Mouse (Mus musculus) heart, embryonic 14.5 days (tissue): ENCODE measurements around the gene Gm43517. TPM values are rescaled to one million over a fixed set of nuclear protein-coding genes. Genes with fewer than 3 reads are reported as not detected.

Experiments used
- ATAC-seq: fragments of 200-750 bp; cut with Nextera tagmentation; 2 replicates; pipeline ENCODE4 v1.8.0; 2017; ENCODE audit warnings: low read depth, moderate TSS enrichment; ENCODE audit not compliant: insufficient number of reproducible peaks, insufficient read depth, low FRiP score
- H3K27ac ChIP-seq, 2 experiments: fragments of 200-500 bp in 1 of 2; fragments of 300-500 bp in 1 of 2; sonication (generic) in 1 of 2; replicated peaks in 1 of 2; 2 replicates each; pipeline ENCODE4 v1.5.1; 2012 to 2014; ENCODE audit warnings: low read depth in 2 of 2, low read length in 2 of 2, control low read depth in 1 of 2, mild to moderate bottlenecking in 1 of 2, mixed read lengths in 1 of 2; ENCODE audit not compliant: control insufficient read depth in 1 of 2, insufficient read depth in 1 of 2
- H3K27me3 ChIP-seq: fragments of 300-500 bp; sonication (generic); 2 replicates; pipeline ENCODE4 v1.6.1; 2014; ENCODE audit warnings: mild to moderate bottlenecking, low read length, control low read depth; ENCODE audit not compliant: control insufficient read depth, insufficient read depth
- H3K36me3 ChIP-seq: fragments of 300-500 bp; sonication (generic); 2 replicates; pipeline ENCODE4 v1.6.1; 2014; ENCODE audit warnings: mild to moderate bottlenecking, control low read depth, low read length, mixed read lengths; ENCODE audit not compliant: control insufficient read depth, insufficient read depth
- H3K4me1 ChIP-seq, 2 experiments: fragments of 200-500 bp in 1 of 2; fragments of 300-500 bp in 1 of 2; sonication (generic) in 1 of 2; 2 replicates each; pipeline ENCODE4 v1.6.1; 2012 to 2014; ENCODE audit warnings: low read length in 2 of 2, control low read depth in 1 of 2, mixed read lengths in 1 of 2; ENCODE audit not compliant: control insufficient read depth in 2 of 2, insufficient read depth in 2 of 2
- H3K4me2 ChIP-seq: fragments of 300-500 bp; sonication (generic); 2 replicates; pipeline ENCODE4 v1.6.1; 2014; ENCODE audit warnings: mild to moderate bottlenecking, low read length
- H3K4me3 ChIP-seq, 2 experiments: fragments of 200-500 bp in 1 of 2; fragments of 300-500 bp in 1 of 2; sonication (generic) in 1 of 2; 2 replicates each; pipeline ENCODE4 v1.5.1; 2012 to 2014; ENCODE audit warnings: low read length in 2 of 2, mild to moderate bottlenecking in 2 of 2, control low read depth in 1 of 2, low read depth in 1 of 2, moderate library complexity in 1 of 2; ENCODE audit not compliant: control insufficient read depth in 1 of 2, insufficient read depth in 1 of 2
- H3K9ac ChIP-seq: fragments of 300-500 bp; sonication (generic); 2 replicates; pipeline ENCODE4 v1.6.1; 2014; ENCODE audit warnings: mild to moderate bottlenecking, low read length
- H3K9me3 ChIP-seq: fragments of 300-500 bp; sonication (generic); 2 replicates; pipeline ENCODE4 v1.6.1; 2016; ENCODE audit warnings: low read length, control low read depth; ENCODE audit not compliant: control insufficient read depth
- WGBS: fragments of 180-500 bp; shearing (Covaris S2); extraction: QIAGEN DNeasy Blood & Tissue Kit; methylation state at CpG from one replicate; pipeline ENCODE4 v1.1.7; 2014; 5-methylcytosine and 5-hydroxymethylcytosine counted together
- polyA plus RNA-seq: library from polyadenylated mRNA; unstranded; fragments of >200 nt; fragmentation: Nextera tagmentation; extraction: Ambion mirVana; gene quantifications from 2 replicates; pipeline ENCODE4 v1.2.1, GENCODE M21; 2014

The Gm43517 gene
- polyA plus RNA-seq, 1 experiment from 2014 or later: not detected

DNA sequence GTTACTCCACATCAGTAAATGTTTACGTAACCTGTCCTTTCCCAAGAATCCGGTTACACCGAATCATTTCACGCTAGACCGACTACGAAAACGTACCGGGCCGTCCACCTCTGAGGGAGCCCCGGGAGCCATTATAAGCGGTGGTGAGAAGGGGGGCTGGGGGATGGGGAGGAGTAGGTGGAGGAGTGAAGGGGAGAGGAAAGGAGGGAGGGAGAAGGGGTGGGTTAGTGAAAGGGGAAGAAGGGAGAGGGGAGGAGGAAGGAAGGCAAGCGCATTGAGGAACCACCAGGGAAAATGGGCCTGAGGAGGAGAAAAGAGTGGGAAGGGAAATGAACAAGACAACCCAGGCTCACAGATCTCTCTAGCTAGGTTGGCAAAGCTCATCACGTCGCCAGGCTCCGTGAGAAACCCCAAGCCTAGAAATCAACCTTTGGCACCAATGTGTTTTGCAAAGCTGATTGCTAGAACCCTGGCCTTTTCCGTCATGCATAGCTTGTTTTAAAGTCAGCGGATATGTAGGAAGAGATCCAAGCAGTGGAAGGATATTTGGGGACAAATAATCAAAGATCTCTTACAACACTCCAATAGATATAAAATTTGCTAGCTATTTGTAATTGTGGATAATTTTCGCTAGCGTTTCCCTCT is 3.1 kb upstream of the Gm43517 start:
- Histone ChIP-seq H3K27ac (no peak overlapping the region), H3K9me3 (no peaks in the 10 kb centered on the region), H3K4me1 (peaks cover 2 to 12% of the 10 kb centered on the region in 2 experiments; a peak in 3 of 4 replicates), H3K4me3 (no peak overlapping the region), H3K36me3 (no peaks in the 10 kb centered on the region), H3K4me2 (no peak overlapping the region), H3K9ac (no peak overlapping the region), H3K27me3 (peaks cover 98% of the 10 kb centered on the region)
- WGBS: 2% methylated on average over 19 of the region's 19 CpGs
- no peak for ATAC-seq

DNA sequence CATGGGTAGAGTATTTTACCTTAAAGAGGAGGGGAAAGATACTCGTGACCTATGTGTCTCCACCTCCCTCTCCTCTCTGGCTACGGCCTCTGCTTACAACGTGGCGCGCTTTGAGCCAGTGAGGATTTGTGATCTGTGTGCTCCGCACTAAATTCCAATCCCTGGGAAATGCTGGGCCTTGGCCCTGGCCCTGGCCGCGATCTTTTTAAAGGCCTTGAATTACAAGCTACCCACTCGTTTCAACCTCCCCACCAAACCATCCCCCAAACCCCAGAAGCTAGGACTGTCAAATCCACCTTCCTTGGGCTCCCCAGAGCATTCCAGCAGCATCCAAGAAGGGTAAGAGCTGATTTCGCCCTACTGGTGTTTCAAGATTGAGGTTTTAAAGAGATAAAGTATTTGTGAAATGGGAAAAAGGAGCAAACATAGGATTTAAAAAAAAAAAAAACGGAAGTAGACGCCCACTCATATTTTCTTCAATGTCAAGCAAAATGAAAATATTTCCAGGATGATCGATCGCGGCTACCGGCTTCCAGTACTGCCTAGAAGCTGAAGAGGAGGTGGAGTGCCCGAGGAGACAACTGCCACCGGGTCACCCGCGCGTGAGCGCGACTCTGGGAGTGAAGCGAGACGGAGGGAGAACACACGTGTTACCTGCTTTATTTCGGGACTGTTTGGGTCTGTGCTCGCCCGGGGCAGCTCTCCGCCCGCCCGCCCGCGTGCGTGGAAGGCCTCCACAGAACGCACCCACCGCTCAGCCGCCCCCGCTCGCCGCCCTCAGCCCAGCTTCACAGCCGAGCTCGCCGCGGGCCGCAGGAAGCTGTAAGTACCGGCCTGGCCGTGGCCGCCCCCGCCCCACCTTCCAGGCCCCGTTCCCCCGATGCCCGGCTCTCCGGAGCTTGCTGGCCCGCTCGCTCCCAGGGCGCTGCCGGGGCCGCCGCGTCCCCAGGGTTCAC is 2.1 kb upstream of the Gm43517 start, which contains the start of gene Foxg1:
Gene Foxg1, plus strand, starts transcription at position 96 of the 956 bp plus-strand sequence.
- ATAC-seq: no peak
- no peaks in the 10 kb centered on the region for H3K9me3 ChIP-seq
- 2% methylated on average over 61 of the region's 61 CpGs for WGBS
- H3K27ac ChIP-seq: no peak within 1 kb of the TSS
- H3K27me3 ChIP-seq: peaks cover 91% of the 10 kb centered on the region
- H3K4me2 ChIP-seq: peak within 1 kb of the TSS; percentile 64
- H3K4me1 ChIP-seq: peaks cover 2 to 12% of the 10 kb centered on the region in 2 experiments; a peak in 3 of 4 replicates
- no peaks in the 10 kb centered on the region for H3K36me3 ChIP-seq
- peak within 1 kb of the TSS; percentile 12 to 40; a peak in 3 of 4 replicates for H3K4me3 ChIP-seq
- no peak within 1 kb of the TSS for H3K9ac ChIP-seq

DNA sequence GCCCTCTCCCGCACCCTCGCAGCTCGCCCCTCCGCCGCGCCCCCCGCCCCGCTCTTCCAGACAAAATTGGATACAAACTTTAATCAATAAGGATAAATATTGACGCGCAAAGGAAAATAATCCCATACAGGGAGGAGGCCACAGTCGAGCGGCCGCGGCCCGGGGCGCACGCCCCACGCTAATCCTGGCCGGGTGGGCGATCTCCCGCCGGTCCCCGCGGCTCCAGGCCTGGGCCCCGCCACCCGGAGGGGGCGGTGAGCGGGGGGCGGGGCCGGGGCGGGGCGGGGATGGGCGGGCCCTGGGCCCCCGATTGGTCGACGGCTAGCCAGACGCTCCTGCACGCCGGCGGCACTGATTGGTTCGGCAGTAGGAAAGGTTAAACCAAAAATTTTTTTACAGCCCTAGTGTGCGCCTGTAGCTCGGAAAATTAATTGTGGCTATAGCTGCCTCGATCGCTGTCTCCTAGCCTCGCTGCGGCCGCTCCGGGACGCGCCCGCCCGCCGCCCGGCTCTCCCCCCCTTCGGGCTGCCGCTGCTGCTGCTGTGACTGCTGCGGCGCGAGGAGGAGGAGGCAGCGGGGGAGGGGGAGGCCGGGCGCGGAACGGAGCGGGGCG is 1.3 kb upstream of the Gm43517 start:
- ATAC-seq: peak; percentile 43; the same call in 1 of the 2 replicates
- H3K4me2 ChIP-seq: peak overlapping the region; percentile 64
- peaks cover 90% of the 10 kb centered on the region for H3K27me3 ChIP-seq
- H3K36me3 ChIP-seq: no peaks in the 10 kb centered on the region
- peak overlapping the region; percentile 39 to 40 for H3K4me3 ChIP-seq
- H3K27ac ChIP-seq: no peak overlapping the region
- WGBS: under 1% methylated on average over 46 of the region's 67 CpGs
- peaks cover 2 to 12% of the 10 kb centered on the region in 2 experiments; a peak in 3 of 4 replicates for H3K4me1 ChIP-seq
- H3K9ac ChIP-seq: no peak overlapping the region
- H3K9me3 ChIP-seq: no peaks in the 10 kb centered on the region

DNA sequence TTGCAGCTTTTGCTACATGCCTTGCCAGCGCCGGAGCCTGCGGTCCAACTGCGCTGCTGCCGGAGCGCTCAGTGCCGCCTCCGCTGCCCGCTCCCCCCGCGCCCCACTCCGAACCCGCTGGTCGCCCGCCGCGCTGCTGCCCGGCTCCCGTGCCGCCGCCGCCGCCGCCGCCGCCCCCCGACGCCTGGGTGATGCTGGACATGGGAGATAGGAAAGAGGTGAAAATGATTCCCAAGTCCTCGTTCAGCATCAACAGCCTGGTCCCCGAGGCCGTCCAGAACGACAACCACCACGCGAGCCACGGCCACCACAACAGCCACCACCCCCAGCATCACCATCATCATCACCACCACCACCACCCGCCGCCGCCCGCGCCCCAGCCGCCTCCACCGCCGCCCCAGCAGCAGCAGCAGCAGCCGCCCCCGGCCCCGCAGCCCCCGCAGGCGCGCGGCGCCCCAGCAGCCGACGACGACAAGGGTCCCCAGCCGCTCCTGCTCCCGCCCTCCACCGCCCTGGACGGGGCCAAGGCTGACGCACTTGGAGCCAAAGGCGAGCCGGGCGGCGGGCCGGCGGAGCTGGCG is 589 bp upstream of the Gm43517 start:
- WGBS: under 1% methylated on average over 58 of the region's 66 CpGs
- ATAC-seq: no peak
- H3K27ac ChIP-seq: no peak overlapping the region

DNA sequence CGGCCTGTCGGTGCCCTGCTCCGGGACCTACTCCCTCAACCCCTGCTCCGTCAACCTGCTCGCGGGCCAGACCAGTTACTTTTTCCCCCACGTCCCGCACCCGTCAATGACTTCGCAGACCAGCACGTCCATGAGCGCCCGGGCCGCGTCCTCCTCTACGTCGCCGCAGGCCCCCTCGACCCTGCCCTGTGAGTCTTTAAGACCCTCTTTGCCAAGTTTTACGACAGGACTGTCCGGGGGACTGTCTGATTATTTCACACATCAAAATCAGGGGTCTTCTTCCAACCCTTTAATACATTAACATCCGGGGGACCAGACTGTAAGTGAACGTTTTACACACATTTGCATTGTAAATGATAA is 637 bp downstream of the Gm43517 start:
- 2% methylated on average over 23 of the region's 23 CpGs for WGBS
- Histone ChIP-seq H3K27me3 (peaks cover 87% of the 10 kb centered on the region), H3K27ac (no peak overlapping the region), H3K4me2 (no peak overlapping the region), H3K36me3 (no peaks in the 10 kb centered on the region), H3K9ac (no peak overlapping the region), H3K9me3 (no peaks in the 10 kb centered on the region), H3K4me1 (peaks cover 2 to 12% of the 10 kb centered on the region in 2 experiments; a peak in 3 of 4 replicates), H3K4me3 (peak overlapping the region in 1 of 2 experiments; percentile 3; a peak in 1 of 4 replicates)
- no peak for ATAC-seq

More for the DNA sequence above, 589 bp upstream of the Gm43517 start:
- H3K9ac ChIP-seq: no peak overlapping the region
- H3K4me1 ChIP-seq: peaks cover 2 to 12% of the 10 kb centered on the region in 2 experiments; a peak in 3 of 4 replicates
- no peaks in the 10 kb centered on the region for H3K36me3 ChIP-seq
- peaks cover 88% of the 10 kb centered on the region for H3K27me3 ChIP-seq
- H3K9me3 ChIP-seq: no peaks in the 10 kb centered on the region
- peak overlapping the region; percentile 39 to 40; a peak in 3 of 4 replicates for H3K4me3 ChIP-seq
- H3K4me2 ChIP-seq: peak overlapping the region; percentile 64

DNA sequence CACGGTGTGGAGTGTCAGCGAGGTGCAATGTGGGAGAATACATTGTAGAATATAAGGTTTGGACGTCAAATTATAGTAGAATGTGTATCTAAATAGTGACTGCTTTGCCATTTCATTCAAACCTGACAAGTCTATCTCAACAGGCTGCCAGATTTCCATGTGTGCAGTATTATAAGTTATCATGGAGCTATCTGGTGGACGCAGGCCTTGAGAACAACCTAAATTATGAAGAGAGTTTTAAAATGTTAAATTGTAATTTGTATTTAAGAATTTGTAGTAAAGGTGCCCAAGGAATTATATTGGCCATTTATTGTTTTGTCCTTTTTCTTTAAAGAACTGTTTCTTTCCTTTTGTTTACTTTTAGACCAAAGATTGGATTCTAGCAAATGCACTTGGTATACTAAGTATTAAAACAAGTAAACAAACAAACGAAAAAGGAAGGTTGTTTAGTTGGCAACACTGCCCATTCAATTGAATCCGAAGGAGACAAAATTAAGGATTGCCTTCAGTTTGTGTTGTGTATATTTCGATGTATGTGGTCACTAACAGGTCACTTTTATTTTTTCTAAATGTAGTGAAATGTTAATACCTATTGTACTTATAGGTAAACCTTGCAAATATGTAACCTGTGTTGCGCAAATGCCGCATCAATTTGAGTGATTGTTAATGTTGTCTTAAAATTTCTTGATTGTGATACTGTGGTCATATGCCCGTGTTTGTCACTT is 1.3 kb downstream of the Gm43517 start:
- no peak overlapping the region for H3K4me3 ChIP-seq
- WGBS: 17% methylated on average over 10 of the region's 10 CpGs
- no peak for ATAC-seq

More for the DNA sequence above, 1.3 kb downstream of the Gm43517 start:
- no peak overlapping the region for H3K9ac ChIP-seq
- peaks cover 2 to 12% of the 10 kb centered on the region in 2 experiments; a peak in 3 of 4 replicates for H3K4me1 ChIP-seq
- H3K36me3 ChIP-seq: no peaks in the 10 kb centered on the region
- no peak overlapping the region for H3K27ac ChIP-seq
- H3K4me2 ChIP-seq: no peak overlapping the region
- no peaks in the 10 kb centered on the region for H3K9me3 ChIP-seq
- H3K27me3 ChIP-seq: peaks cover 87% of the 10 kb centered on the region
